ENCODE assay signal across 23 mouse cellular contexts in genomic region chr5:129518786-129519185, GRCm38 (mm10). TPM values are rescaled to one million over a fixed set of nuclear protein-coding genes. Genes with fewer than 3 reads are reported as not detected.
DNase-seq lines count a peak whose midpoint lies in the region; ATAC-seq and TF ChIP-seq lines count a peak whose summit lies in the region.
"Had no signal": no experiment of that assay in that cellular context is flagged by ENCODE, and none has a peak within 500 bp of the region (broad histone marks: within the 10 kb centered on the region; RNA-seq: fewer than 3 reads in every experiment).

No protein-coding gene starts in this region.

- H3K4me1 ChIP-seq in forebrain, embryonic 15.5 days: no peaks in the 10 kb centered on the region
- H3K4me1 ChIP-seq: forebrain, embryonic 12.5 days had no signal

- TF ChIP-seq CTCF in layer of hippocampus, adult 2 months (conservative IDR thresholded peaks at IDR 0.05): no peak

- no peak overlapping the region for H3K4me3 ChIP-seq in layer of hippocampus, adult 2 months
- H3K4me3 ChIP-seq in forebrain, embryonic 15.5 days: no peak overlapping the region
- H3K4me3 ChIP-seq: forebrain, embryonic 12.5 days; liver, embryonic 12.5 days had no signal

- peak overlapping the region; percentile 83 for H3K27ac ChIP-seq in layer of hippocampus, adult 2 months
- no peak overlapping the region for H3K27ac ChIP-seq in forebrain, embryonic 15.5 days (replicated peaks)
- H3K27ac ChIP-seq: forebrain, embryonic 12.5 days; hindbrain, embryonic 14.5 days; liver, embryonic 12.5 days had no signal

- WGBS in forebrain, embryonic 15.5 days: 85% methylated on average over 1 of the region's 1 CpGs

- no peak for DNase-seq in layer of hippocampus, adult 2 months (ENCODE audit: low spot score in 2 of 2)
- no peak for DNase-seq in layer of hippocampus, adult 18-20 months (ENCODE audit: low spot score in 2 of 2)
- peak; percentile 71 for DNase-seq in cerebellum, adult 11-12 months
- peak; percentile 76 for DNase-seq in cerebellum, adult 9-11 months
- DNase-seq in spleen, postnatal 4 days (ENCODE audit: low spot score in 2 of 2): no peak
- no peak for DNase-seq in MN1 (ENCODE audit: low spot score)
- DNase-seq: gastrocnemius, postnatal 14 days; heart, adult 11 months; kidney, adult 9 months; lung, postnatal 36 days; right cerebral cortex, adult 18-20 months; thymus, adult 2 months; thymus, postnatal 4 days had no signal

- H3K4me2 ChIP-seq in forebrain, embryonic 15.5 days (replicated peaks): no peak overlapping the region
- H3K4me2 ChIP-seq: forebrain, embryonic 12.5 days; heart, embryonic 11.5 days; hindbrain, embryonic 14.5 days; liver, embryonic 12.5 days; midbrain, embryonic 11.5 days had no signal

- H3K9ac ChIP-seq in forebrain, embryonic 15.5 days (replicated peaks): no peak overlapping the region
- H3K9ac ChIP-seq: forebrain, embryonic 12.5 days; hindbrain, embryonic 14.5 days; liver, embryonic 12.5 days; liver, postnatal 0 days had no signal

- peaks cover 63% of the 10 kb centered on the region for H3K36me3 ChIP-seq in forebrain, embryonic 15.5 days

- no peak for ATAC-seq in forebrain, embryonic 15.5 days (replicated peaks)
- ATAC-seq: intestine, postnatal 0 days; liver, embryonic 12.5 days; liver, postnatal 0 days; midbrain, embryonic 16.5 days had no signal

- no peaks in the 10 kb centered on the region for H3K9me3 ChIP-seq in forebrain, embryonic 15.5 days
- H3K9me3 ChIP-seq: forebrain, embryonic 12.5 days; G1E; liver, embryonic 12.5 days had no signal

- H3K27me3 ChIP-seq in forebrain, embryonic 15.5 days: no peaks in the 10 kb centered on the region
- H3K27me3 ChIP-seq: forebrain, embryonic 12.5 days; liver, embryonic 12.5 days had no signal

RNA-seq across cellular contexts. Expression of gene Sfswap, which starts 17.8 kb away (rescaled TPM):
- total RNA-seq in layer of hippocampus, adult 2 months (2021): 100 to 1,000 TPM; 129 to 147 TPM
- total RNA-seq in layer of hippocampus, adult 18-20 months (2021): 100 to 1,000 TPM; 102 to 119 TPM
- 61.0 and 61.7 TPM in 2 replicates for polyA plus RNA-seq in forebrain, embryonic 15.5 days (2015; fragmentation: Nextera tagmentation; extraction: Ambion mirVana)

Comparison
In these comparisons a context has a peak if more than half of its experiments do, and no peak if none do; other contexts are left out.
1. DNase-seq: peak in cerebellum, adult 11-12 months (single experiment) and cerebellum, adult 9-11 months (single experiment); none in layer of hippocampus, adult 2 months (0 of 2), layer of hippocampus, adult 18-20 months (0 of 2), spleen, postnatal 4 days (0 of 2) and MN1 (single experiment).